Mouse (Mus musculus) gastrocnemius, postnatal 25 days (tissue): ENCODE measurements around the gene A430089I19Rik. TPM values are rescaled to one million over a fixed set of nuclear protein-coding genes. Genes with fewer than 3 reads are reported as not detected.
"Not testable (repeated sequence)": the region's sequence is repeated elsewhere in the genome, so short reads cannot be mapped to it uniquely, and the experiment has no call there.

Experiments
- DNase-seq: peaks from one replicate; pipeline ENCODE4 v3.0.0; 2022
- long read RNA-seq, 2 experiments: library from polyadenylated mRNA; stranded (forward); transcript quantifications; one replicate each; pipeline ENCODE4 v2.0.0; 2021
- total RNA-seq, 2 experiments: library from RNA; stranded (reverse); gene quantifications; 1 replicate in 1 of 2; 2 replicates in 1 of 2; pipeline ENCODE4 v1.2.3; 2021

A430089I19Rik gene
- total RNA-seq, result not detected
- long read RNA-seq, experiment 1, result 0 reads
- long read RNA-seq, experiment 2, result 0 reads

DNA sequence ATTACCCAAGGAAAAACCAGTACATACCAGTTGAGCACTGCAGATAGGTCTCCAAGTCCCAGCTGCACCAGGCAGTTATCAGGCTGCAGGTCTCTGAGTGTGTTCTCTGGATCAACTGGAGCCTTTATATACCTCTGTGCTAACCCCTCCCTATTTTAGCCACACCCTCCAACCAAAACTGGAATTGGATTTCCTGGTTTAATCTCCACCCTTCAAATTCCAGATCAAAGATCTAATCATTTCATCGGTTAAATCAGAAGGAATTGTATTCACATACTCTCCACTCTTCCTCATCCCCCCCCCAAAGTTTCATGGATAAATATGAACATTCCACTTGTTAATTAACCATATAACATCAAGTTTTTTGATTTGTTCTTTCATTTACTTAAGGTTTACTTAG, at the start of gene A430089I19Rik:
TSS of gene A430089I19Rik (minus strand) at position 101 of the 400 bp plus-strand sequence.
- not testable (repeated sequence) for DNase-seq

- not testable (repeated sequence) for DNase-seq
Measured at GRCm38 (mm10) chr5:94339449-94339848, 32.9 kb upstream of the A430089I19Rik start, which contains the start of gene AA792892. TSS of gene AA792892 (plus strand) at chr5:94339749.

GRCm38 (mm10) chr5:94314135-94314534, 7.5 kb upstream of the A430089I19Rik start, which contains the start of gene Gm6502:
TSS of gene Gm6502 (plus strand) at chr5:94314435.
- DNase-seq, result not testable (repeated sequence)

Other genes starting within 250 kb of the A430089I19Rik start
- not detected for gene BC061212, start 236.3 kb downstream of the A430089I19Rik start, total RNA-seq
- not detected for gene Gm6351, start 230.4 kb downstream of the A430089I19Rik start, total RNA-seq
- not detected for gene Gm3106, start 88.8 kb downstream of the A430089I19Rik start, total RNA-seq
- gene Gm6502, start 7.6 kb upstream of the A430089I19Rik start, total RNA-seq, result not detected
- not detected for gene AA792892, start 33.0 kb upstream of the A430089I19Rik start, total RNA-seq
- not detected for gene Gm7682, start 139.0 kb upstream of the A430089I19Rik start, total RNA-seq
- not detected for gene Gm3139, start 219.5 kb upstream of the A430089I19Rik start, total RNA-seq